Mouse (Mus musculus) C2C12 (cell line): ENCODE data around the gene H2-Ke6.

Experiments
- CEBPB ChIP-seq: IDR thresholded peaks from one replicate; pipeline ENCODE4 v1.6.1; 2011; ENCODE audit warnings: low read depth, mild to moderate bottlenecking, control low read depth, moderate library complexity
- CTCF ChIP-seq: IDR thresholded peaks from one replicate; pipeline ENCODE4 v1.5.1; 2011; ENCODE audit not compliant: control insufficient read depth, insufficient read depth, insufficient read length

DNA sequence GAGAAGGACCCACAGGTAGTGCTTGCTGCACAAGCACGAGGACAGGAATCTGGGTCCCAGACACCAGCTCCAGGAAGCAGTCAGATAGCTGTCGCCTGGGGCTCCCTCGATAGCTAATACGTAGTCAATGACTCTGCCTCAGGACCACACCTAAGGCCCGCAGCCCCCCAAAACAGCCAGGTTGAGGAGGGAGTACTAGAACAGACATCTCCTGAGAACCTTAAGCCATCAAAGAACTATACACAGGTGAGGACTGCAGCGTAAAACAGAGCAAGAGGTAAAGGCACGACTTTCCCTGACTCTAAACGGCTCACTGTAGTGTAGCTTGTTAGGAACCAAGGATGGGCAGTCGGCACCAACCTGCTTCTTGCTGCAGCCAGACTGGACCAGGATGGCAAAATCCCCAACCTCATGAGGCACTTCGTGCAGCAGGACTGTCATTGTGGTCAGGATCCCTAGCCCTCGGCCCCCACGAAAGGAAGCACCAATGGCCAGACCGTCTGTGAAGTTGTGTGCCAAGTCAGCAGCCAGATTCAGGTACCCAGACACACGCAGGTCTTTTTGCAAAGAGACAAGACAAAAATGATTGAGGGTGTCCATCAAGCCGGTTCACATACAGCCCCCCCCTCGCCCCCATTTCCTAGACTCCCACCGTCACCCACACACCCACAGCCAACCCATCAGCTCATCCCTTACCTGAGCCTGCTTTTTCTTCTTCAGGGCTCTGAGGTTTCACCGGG lies 1.5 kb upstream of the H2-Ke6 start:
- TF ChIP-seq CTCF (no peak), CEBPB (no peak)
